Mouse (Mus musculus) forebrain, embryonic 16.5 days (tissue): Measurements from ENCODE around the gene Mad1l1. TPM values are rescaled to one million over a fixed set of nuclear protein-coding genes. Genes with fewer than 3 reads are reported as not detected.

ENCODE experiments used
- ATAC-seq: fragments of 200-750 bp; cut with Nextera tagmentation; 2 replicates; pipeline ENCODE4 v1.8.0; 2017; ENCODE audit warnings: mild to moderate bottlenecking, moderate library complexity
- H3K27ac ChIP-seq: fragments of 300-500 bp; sonication (generic); 2 replicates; pipeline ENCODE4 v1.5.1; 2014; ENCODE audit warnings: low read length, control low read depth
- H3K27me3 ChIP-seq: fragments of 300-500 bp; sonication (generic); replicated peaks from 2 replicates; pipeline ENCODE4 v1.6.1; 2014; ENCODE audit warnings: low read length; ENCODE audit not compliant: control insufficient read depth, insufficient read depth
- H3K36me3 ChIP-seq: fragments of 300-500 bp; sonication (generic); 2 replicates; pipeline ENCODE4 v1.6.1; 2014; ENCODE audit not compliant: control insufficient read depth, insufficient read depth
- H3K4me1 ChIP-seq: fragments of 300-500 bp; sonication (generic); replicated peaks from 2 replicates; pipeline ENCODE4 v1.6.1; 2014; ENCODE audit warnings: low read length; ENCODE audit not compliant: control insufficient read depth, insufficient read depth
- H3K4me2 ChIP-seq: fragments of 300-500 bp; sonication (generic); 2 replicates; pipeline ENCODE4 v1.6.1; 2014; ENCODE audit warnings: mild to moderate bottlenecking, low read length, control low read depth
- H3K4me3 ChIP-seq: fragments of 300-500 bp; sonication (generic); replicated peaks from 2 replicates; pipeline ENCODE4 v1.5.1; 2014; ENCODE audit warnings: mild to moderate bottlenecking, low read length, control low read depth
- H3K9ac ChIP-seq: fragments of 300-500 bp; sonication (generic); replicated peaks from 2 replicates; pipeline ENCODE4 v1.6.1; 2014; ENCODE audit warnings: low read depth, low read length, control low read depth
- H3K9me3 ChIP-seq: fragments of 300-500 bp; sonication (generic); 2 replicates; pipeline ENCODE4 v1.6.1; 2016; ENCODE audit warnings: low read length; ENCODE audit not compliant: control insufficient read depth
- WGBS: fragments of 180-500 bp; shearing (Covaris S2); extraction: QIAGEN DNeasy Blood & Tissue Kit; methylation state at CpG from one replicate; pipeline ENCODE4 v1.1.7; 2014; 5-methylcytosine and 5-hydroxymethylcytosine counted together
- polyA plus RNA-seq: library from polyadenylated mRNA; unstranded; fragments of >200 nt; fragmentation: Nextera tagmentation; extraction: Ambion mirVana; gene quantifications from 2 replicates; pipeline ENCODE4 v1.2.1, GENCODE M21; 2015

Gene Mad1l1
- polyA plus RNA-seq, 1 experiment from 2014 or later: 33.4 TPM

- ATAC-seq: no peak
- WGBS: 96% methylated on average over 6 of the region's 6 CpGs
These were observed 31.0 kb upstream of the Mad1l1 start for GRCm38 (mm10) chr5:140352352-140352751.

DNA sequence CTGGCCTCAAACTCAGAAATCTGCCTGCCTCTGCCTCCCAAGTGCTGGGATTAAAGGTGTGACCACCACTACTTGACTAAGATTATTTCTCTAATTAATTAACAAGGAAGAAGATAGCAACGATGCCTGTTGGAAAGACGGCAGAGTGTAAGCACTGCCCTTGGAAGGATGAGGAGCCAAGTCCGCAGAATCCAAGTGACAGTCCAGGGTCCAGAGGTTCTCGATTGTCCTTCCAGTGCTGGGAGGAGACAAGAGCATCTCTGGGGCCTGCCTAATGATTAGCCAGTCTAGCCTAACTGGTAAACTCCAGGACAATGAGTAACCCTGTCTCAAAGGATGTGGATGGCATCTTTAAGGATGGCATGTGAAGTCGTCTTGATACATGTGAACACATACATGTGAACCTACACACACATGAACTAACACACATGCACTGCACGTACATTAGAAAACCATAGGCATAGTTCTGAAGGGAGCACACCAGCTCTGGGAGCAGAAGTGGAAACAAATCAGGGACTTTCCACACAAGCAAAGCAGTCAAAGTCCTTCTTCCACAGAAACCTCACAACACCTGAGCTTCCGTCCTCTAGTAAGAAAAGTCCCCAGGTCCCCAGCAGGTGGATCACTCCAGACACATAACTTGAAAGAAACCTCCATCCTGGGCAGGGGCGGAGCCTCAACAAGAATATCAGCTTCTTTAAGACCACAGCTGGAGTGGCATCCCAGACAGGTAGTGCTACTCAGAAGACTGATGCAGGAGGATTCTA, 29.6 kb upstream of the Mad1l1 start:
- ATAC-seq: no peak
- peaks cover 6% of the 10 kb centered on the region for H3K36me3 ChIP-seq

More at GRCm38 (mm10) chr5:140352352-140352751, 31.0 kb upstream of the Mad1l1 start:
- no peaks in the 10 kb centered on the region for H3K27me3 ChIP-seq
- peaks cover 6% of the 10 kb centered on the region for H3K36me3 ChIP-seq
- no peaks in the 10 kb centered on the region for H3K4me1 ChIP-seq
- H3K9me3 ChIP-seq: no peaks in the 10 kb centered on the region
- no peak overlapping the region for H3K27ac ChIP-seq
- H3K4me3 ChIP-seq: no peak overlapping the region
- no peak overlapping the region for H3K4me2 ChIP-seq
- H3K9ac ChIP-seq: no peak overlapping the region

DNA sequence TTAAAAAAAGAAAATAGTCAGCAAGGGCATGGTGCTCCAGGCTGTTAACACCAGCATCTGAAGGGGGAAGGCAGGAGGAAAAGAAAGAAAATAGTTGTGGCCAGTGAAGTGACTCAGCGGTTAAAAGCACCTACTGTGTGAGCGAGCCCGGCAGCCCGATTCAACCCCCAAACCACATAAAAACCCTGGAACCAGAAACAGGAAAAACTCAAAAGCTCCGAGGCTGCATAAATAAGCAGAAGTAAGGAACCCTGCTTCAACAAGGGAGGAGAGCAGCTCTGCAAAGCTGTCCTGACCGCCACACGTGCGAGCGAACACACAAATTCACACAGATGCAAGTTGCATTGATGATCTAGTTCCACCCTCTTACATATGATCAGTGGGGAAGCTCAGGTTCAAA, 28.5 kb upstream of the Mad1l1 start:
- peaks cover 6% of the 10 kb centered on the region for H3K36me3 ChIP-seq
- no peaks in the 10 kb centered on the region for H3K9me3 ChIP-seq
- H3K27me3 ChIP-seq: no peaks in the 10 kb centered on the region
- no peak overlapping the region for H3K9ac ChIP-seq
- no peak overlapping the region for H3K27ac ChIP-seq
- no peak for ATAC-seq
- H3K4me1 ChIP-seq: no peaks in the 10 kb centered on the region
- H3K4me2 ChIP-seq: no peak overlapping the region
- no peak overlapping the region for H3K4me3 ChIP-seq
- 89% methylated on average over 9 of the region's 9 CpGs for WGBS

More for the DNA sequence above, 29.6 kb upstream of the Mad1l1 start:
- no peaks in the 10 kb centered on the region for H3K9me3 ChIP-seq
- H3K27me3 ChIP-seq: no peaks in the 10 kb centered on the region
- 94% methylated on average over 8 of the region's 8 CpGs for WGBS
- H3K4me2 ChIP-seq: no peak overlapping the region
- H3K4me1 ChIP-seq: no peaks in the 10 kb centered on the region
- no peak overlapping the region for H3K27ac ChIP-seq
- no peak overlapping the region for H3K4me3 ChIP-seq
- H3K9ac ChIP-seq: no peak overlapping the region

DNA sequence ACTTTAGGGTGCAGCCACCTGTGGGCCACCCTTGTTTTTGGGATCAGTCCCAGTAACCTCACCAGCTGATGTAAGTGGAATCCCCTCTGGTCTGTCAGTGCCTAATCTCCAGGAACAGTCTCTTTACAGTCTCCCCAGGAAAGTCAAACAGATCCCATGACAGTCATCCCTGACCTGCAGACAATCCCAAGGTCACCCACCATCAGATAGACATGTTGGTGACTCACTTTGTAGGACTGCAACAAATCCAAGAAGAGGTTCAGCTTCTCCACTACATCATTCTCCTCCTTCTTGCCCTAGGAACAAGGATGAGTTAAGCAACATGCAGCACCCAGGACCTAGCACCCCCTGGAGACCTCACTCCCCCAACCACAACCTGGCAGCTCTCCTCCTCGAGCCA, 24.7 kb upstream of the Mad1l1 start:
- Histone ChIP-seq H3K27me3 (no peaks in the 10 kb centered on the region), H3K4me2 (no peak overlapping the region), H3K4me3 (no peak overlapping the region), H3K4me1 (no peaks in the 10 kb centered on the region), H3K9me3 (no peaks in the 10 kb centered on the region), H3K36me3 (no peaks in the 10 kb centered on the region), H3K27ac (no peak overlapping the region), H3K9ac (no peak overlapping the region)
- 92% methylated on average over 1 of the region's 1 CpGs for WGBS
- no peak for ATAC-seq

DNA sequence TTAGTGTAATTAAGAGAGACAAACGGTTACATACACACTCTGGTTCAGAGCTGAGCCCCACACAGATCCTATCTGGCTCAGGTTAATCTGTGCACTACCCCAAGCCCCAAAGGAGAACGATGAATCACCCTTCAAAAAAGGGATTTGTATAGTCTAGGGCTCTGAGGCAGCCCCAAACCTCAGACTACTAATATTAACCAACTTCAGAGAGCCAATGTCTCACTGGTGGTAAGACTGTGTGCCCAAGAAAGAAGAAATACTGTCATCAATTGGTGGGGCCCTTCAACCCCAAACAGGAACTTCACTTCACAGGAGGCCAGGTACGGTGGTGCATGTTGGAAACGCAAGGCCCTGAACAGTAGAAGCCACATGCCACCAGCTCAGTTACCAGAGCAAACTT, 23.9 kb upstream of the Mad1l1 start:
- no peaks in the 10 kb centered on the region for H3K27me3 ChIP-seq
- no peaks in the 10 kb centered on the region for H3K4me1 ChIP-seq
- WGBS: 93% methylated on average over 4 of the region's 4 CpGs
- no peak overlapping the region for H3K9ac ChIP-seq
- ATAC-seq: no peak
- H3K4me2 ChIP-seq: no peak overlapping the region
- no peaks in the 10 kb centered on the region for H3K36me3 ChIP-seq
- no peaks in the 10 kb centered on the region for H3K9me3 ChIP-seq
- H3K27ac ChIP-seq: no peak overlapping the region
- H3K4me3 ChIP-seq: no peak overlapping the region

DNA sequence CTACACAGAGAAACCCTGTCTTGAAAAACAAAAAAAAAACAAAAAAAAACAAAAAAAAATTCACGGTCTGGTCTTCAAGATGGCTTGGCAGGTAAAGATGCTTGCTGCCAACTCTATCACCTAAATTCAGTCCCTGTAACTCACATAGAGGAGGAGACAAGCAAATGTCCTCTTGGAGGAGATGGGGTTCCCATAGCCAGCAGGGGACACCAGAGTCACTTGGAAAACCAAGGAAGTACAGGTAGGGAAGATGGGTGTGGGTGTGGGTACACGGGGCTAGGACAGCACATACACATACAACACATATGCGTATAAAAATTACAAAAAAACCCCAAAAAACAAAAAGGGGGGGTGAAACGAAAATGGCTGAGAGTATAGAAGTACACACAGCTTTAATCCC, 21.5 kb upstream of the Mad1l1 start:
- Histone ChIP-seq H3K9ac (no peak overlapping the region), H3K27ac (no peak overlapping the region), H3K36me3 (0 out of 2 replicates have a peak, but pooled peaks cover 2% of the 10 kb centered on the region), H3K27me3 (no peaks in the 10 kb centered on the region), H3K4me2 (no peak overlapping the region), H3K4me3 (no peak overlapping the region), H3K4me1 (no peaks in the 10 kb centered on the region), H3K9me3 (no peaks in the 10 kb centered on the region)
- ATAC-seq: no peak
- WGBS: 83% methylated on average over 4 of the region's 4 CpGs

- Histone ChIP-seq H3K36me3 (0 out of 2 replicates have a peak, but pooled peaks cover 2% of the 10 kb centered on the region), H3K4me1 (no peaks in the 10 kb centered on the region), H3K9me3 (no peaks in the 10 kb centered on the region), H3K4me3 (no peak overlapping the region), H3K4me2 (no peak overlapping the region), H3K27me3 (no peaks in the 10 kb centered on the region), H3K27ac (no peak overlapping the region), H3K9ac (no peak overlapping the region)
- ATAC-seq: no peak
- WGBS: 87% methylated on average over 3 of the region's 3 CpGs
These were observed 18.5 kb upstream of the Mad1l1 start for GRCm38 (mm10) chr5:140339836-140340235.

DNA sequence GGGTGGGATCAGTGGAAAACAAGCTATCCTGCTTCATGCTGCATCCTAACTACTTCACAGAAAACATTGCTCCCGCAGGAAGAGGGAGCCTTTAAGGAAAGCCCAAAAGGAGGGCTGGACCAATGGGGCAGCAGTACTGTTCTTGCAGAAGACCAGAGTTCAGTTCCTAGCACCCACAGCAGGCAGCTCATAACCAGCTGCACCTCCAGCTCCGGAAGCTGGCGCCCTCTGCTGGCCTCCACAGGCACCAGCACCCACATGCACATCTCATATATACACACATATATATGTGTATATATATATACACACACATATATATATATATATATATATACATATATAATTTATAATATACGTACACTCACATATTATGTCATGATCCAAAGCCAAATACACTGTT, 17.4 kb upstream of the Mad1l1 start:
- Histone ChIP-seq H3K36me3 (0 out of 2 replicates have a peak, but pooled peaks cover 2% of the 10 kb centered on the region), H3K4me2 (no peak overlapping the region), H3K27ac (no peak overlapping the region), H3K4me1 (no peaks in the 10 kb centered on the region), H3K27me3 (no peaks in the 10 kb centered on the region), H3K9ac (no peak overlapping the region), H3K4me3 (no peak overlapping the region), H3K9me3 (no peaks in the 10 kb centered on the region)
- ATAC-seq: no peak
- 98% methylated on average over 4 of the region's 4 CpGs for WGBS

DNA sequence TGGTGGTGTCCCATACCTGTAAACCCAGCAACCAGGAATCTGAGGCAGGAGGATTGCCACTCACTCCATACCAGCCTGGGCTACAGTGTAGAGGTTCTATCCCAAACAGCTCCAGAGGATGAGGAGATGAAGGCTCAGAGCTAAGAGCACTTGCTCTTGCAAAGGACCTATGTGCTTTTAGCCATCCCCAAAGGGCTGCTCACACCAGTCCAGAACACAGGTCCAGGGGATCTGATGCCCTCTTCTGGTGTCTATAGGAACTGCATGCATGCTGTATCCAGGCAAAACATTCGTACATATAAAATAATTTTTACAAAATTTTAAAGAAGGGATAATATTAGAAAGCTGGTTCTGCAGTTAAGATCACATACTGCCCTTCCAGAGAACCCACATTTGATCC, 15.3 kb upstream of the Mad1l1 start:
- H3K4me2 ChIP-seq: no peak overlapping the region
- no peaks in the 10 kb centered on the region for H3K27me3 ChIP-seq
- H3K36me3 ChIP-seq: 0 out of 2 replicates have a peak, but pooled peaks cover 2% of the 10 kb centered on the region
- no peaks in the 10 kb centered on the region for H3K9me3 ChIP-seq
- H3K4me3 ChIP-seq: no peak overlapping the region
- no peak overlapping the region for H3K9ac ChIP-seq
- no peaks in the 10 kb centered on the region; the same call in 1 of the 2 replicates for H3K4me1 ChIP-seq
- no peak overlapping the region for H3K27ac ChIP-seq
- WGBS: 67% methylated on average over 1 of the region's 1 CpGs
- no peak for ATAC-seq
